Mouse (Mus musculus) limb, embryonic 15.5 days (tissue): ENCODE results near the gene Apbb2. TPM values are rescaled to one million over a fixed set of nuclear protein-coding genes. Genes with fewer than 3 reads are reported as not detected.

Experiments used
- ATAC-seq: fragments of 200-750 bp; cut with Nextera tagmentation; 2 replicates; pipeline ENCODE4 v1.8.0; 2017; ENCODE audit warnings: low read depth, moderate TSS enrichment; ENCODE audit not compliant: insufficient number of reproducible peaks, low FRiP score, low TSS enrichment
- H3K27ac ChIP-seq: fragments of 300-500 bp; sonication (generic); 2 replicates; pipeline ENCODE4 v1.5.1; 2015; ENCODE audit warnings: moderate library complexity, mild to moderate bottlenecking, inconsistent platforms
- H3K27me3 ChIP-seq: fragments of 300-500 bp; sonication (generic); 2 replicates; pipeline ENCODE4 v1.6.1; 2015; ENCODE audit warnings: inconsistent platforms
- H3K36me3 ChIP-seq: fragments of 300-500 bp; sonication (generic); 2 replicates; pipeline ENCODE4 v1.6.1; 2015; ENCODE audit warnings: inconsistent platforms
- H3K4me1 ChIP-seq: fragments of 300-500 bp; sonication (generic); 2 replicates; pipeline ENCODE4 v1.6.1; 2015; ENCODE audit warnings: inconsistent platforms
- H3K4me2 ChIP-seq: fragments of 300-500 bp; sonication (generic); 2 replicates; pipeline ENCODE4 v1.6.1; 2015; ENCODE audit warnings: mild to moderate bottlenecking, inconsistent platforms
- H3K4me3 ChIP-seq: fragments of 300-500 bp; sonication (generic); 2 replicates; pipeline ENCODE4 v1.5.1; 2015; ENCODE audit warnings: mild to moderate bottlenecking, inconsistent platforms
- H3K9ac ChIP-seq: fragments of 300-500 bp; sonication (generic); 2 replicates; pipeline ENCODE4 v1.6.1; 2015; ENCODE audit warnings: inconsistent platforms
- H3K9me3 ChIP-seq: fragments of 300-500 bp; sonication (generic); 2 replicates; pipeline ENCODE4 v1.6.1; 2016; ENCODE audit warnings: inconsistent platforms
- WGBS: fragments of 180-500 bp; shearing (Covaris S2); methylation state at CpG from one replicate; pipeline ENCODE4 v1.1.7; 2015; 5-methylcytosine and 5-hydroxymethylcytosine counted together
- polyA plus RNA-seq: library from polyadenylated mRNA; unstranded; fragments of >200 nt; fragmentation: Nextera tagmentation; extraction: Ambion mirVana; gene quantifications from 2 replicates; pipeline ENCODE4 v1.2.1, GENCODE M21; 2015

Apbb2 gene
- polyA plus RNA-seq, 1 experiment from 2014 or later: 43.2 TPM

- 50% methylated on average over 3 of the region's 3 CpGs for WGBS
- Histone ChIP-seq H3K9me3 (no peaks in the 10 kb centered on the region), H3K9ac (no peak overlapping the region), H3K27ac (no peak overlapping the region), H3K4me1 (peaks cover 53% of the 10 kb centered on the region), H3K27me3 (no peaks in the 10 kb centered on the region), H3K4me2 (no peak overlapping the region), H3K4me3 (no peak overlapping the region), H3K36me3 (no peaks in the 10 kb centered on the region)
- no peak for ATAC-seq
These were observed 4.9 kb downstream of the Apbb2 start for GRCm38 (mm10) chr5:66613725-66614124.

- 67% methylated on average over 5 of the region's 5 CpGs for WGBS
- no peak overlapping the region for H3K27ac ChIP-seq
- H3K4me2 ChIP-seq: no peak overlapping the region
- H3K4me3 ChIP-seq: no peak overlapping the region
- no peak overlapping the region for H3K9ac ChIP-seq
- no peaks in the 10 kb centered on the region for H3K36me3 ChIP-seq
- no peaks in the 10 kb centered on the region for H3K27me3 ChIP-seq
- peaks cover 51% of the 10 kb centered on the region for H3K4me1 ChIP-seq
- no peak for ATAC-seq
- no peaks in the 10 kb centered on the region for H3K9me3 ChIP-seq
These were observed 5.6 kb downstream of the Apbb2 start for GRCm38 (mm10) chr5:66612964-66613363.

GRCm38 (mm10) chr5:66611851-66612250 lies 6.7 kb downstream of the Apbb2 start:
- Histone ChIP-seq H3K36me3 (no peaks in the 10 kb centered on the region), H3K4me2 (no peak overlapping the region), H3K9me3 (no peaks in the 10 kb centered on the region), H3K9ac (no peak overlapping the region), H3K27ac (no peak overlapping the region), H3K4me3 (no peak overlapping the region), H3K4me1 (peaks cover 50% of the 10 kb centered on the region), H3K27me3 (no peaks in the 10 kb centered on the region)
- no peak for ATAC-seq
- 63% methylated on average over 4 of the region's 4 CpGs for WGBS

GRCm38 (mm10) chr5:66611361-66611760 lies 7.2 kb downstream of the Apbb2 start:
- WGBS: 88% methylated on average over 5 of the region's 5 CpGs
- ATAC-seq: no peak
- Histone ChIP-seq H3K4me2 (no peak overlapping the region), H3K36me3 (no peaks in the 10 kb centered on the region), H3K27me3 (no peaks in the 10 kb centered on the region), H3K27ac (no peak overlapping the region), H3K9ac (no peak overlapping the region), H3K4me1 (peaks cover 48% of the 10 kb centered on the region), H3K9me3 (no peaks in the 10 kb centered on the region), H3K4me3 (no peak overlapping the region)

- WGBS: 84% methylated on average over 12 of the region's 12 CpGs
These were observed 8.3 kb downstream of the Apbb2 start for GRCm38 (mm10) chr5:66610270-66610669.

DNA sequence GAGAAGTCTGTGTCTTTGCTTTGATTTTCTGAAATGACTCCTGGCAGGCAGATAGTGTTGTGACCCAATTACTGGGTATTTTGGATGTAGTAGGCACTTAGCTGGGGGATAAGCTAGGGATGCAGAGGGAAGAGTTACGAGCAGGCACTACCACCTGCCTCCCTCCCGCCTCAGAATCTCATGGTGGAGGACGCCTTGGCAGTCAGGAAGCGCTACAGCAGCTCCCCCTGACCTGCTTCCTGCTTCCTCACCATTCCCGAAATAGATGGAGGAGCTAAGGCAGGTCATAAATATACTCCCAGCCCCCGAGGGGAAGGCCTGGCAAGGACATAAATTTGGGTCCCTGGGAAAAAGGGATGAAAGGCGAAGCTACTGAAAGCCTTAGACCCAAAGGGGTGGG lies 9.3 kb downstream of the Apbb2 start:
- Histone ChIP-seq H3K9me3 (no peaks in the 10 kb centered on the region), H3K36me3 (no peaks in the 10 kb centered on the region), H3K9ac (no peak overlapping the region), H3K4me3 (no peak overlapping the region), H3K27me3 (no peaks in the 10 kb centered on the region), H3K4me2 (no peak overlapping the region), H3K27ac (no peak overlapping the region), H3K4me1 (peaks cover 44% of the 10 kb centered on the region)
- WGBS: 47% methylated on average over 7 of the region's 7 CpGs
- no peak for ATAC-seq

More at GRCm38 (mm10) chr5:66610270-66610669, 8.3 kb downstream of the Apbb2 start:
- Histone ChIP-seq H3K27me3 (no peaks in the 10 kb centered on the region), H3K4me1 (peaks cover 50% of the 10 kb centered on the region), H3K9ac (no peak overlapping the region), H3K36me3 (no peaks in the 10 kb centered on the region), H3K27ac (no peak overlapping the region), H3K4me3 (no peak overlapping the region), H3K9me3 (no peaks in the 10 kb centered on the region), H3K4me2 (no peak overlapping the region)
- ATAC-seq: no peak

DNA sequence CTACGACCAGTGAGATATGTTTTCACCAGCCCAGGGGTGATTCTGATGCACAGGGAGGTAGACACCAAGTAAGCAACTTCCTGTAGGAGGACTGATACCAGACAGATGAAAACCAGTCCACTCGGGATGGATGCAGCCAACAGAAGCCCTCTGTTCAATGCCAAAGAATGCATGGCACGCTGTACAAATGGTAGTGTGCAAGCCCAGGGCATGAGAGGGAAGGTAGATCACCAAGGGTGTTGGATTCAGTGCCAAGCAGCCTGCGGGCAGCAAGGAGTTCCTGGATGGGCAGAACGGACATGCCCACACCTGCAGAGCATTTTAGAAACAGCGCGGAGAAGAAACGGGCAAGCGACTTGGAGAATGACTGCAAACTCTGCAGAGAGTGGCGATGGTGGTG lies 10.8 kb downstream of the Apbb2 start:
- Histone ChIP-seq H3K27ac (no peak overlapping the region; the same call in 1 of the 2 replicates), H3K36me3 (no peaks in the 10 kb centered on the region), H3K9ac (no peak overlapping the region), H3K27me3 (no peaks in the 10 kb centered on the region), H3K4me2 (no peak overlapping the region), H3K4me3 (no peak overlapping the region), H3K4me1 (peaks cover 43% of the 10 kb centered on the region), H3K9me3 (no peaks in the 10 kb centered on the region)
- WGBS: 87% methylated on average over 10 of the region's 10 CpGs
- no peak for ATAC-seq

GRCm38 (mm10) chr5:66607201-66607600 lies 11.4 kb downstream of the Apbb2 start:
- 79% methylated on average over 4 of the region's 4 CpGs for WGBS
- ATAC-seq: no peak
- Histone ChIP-seq H3K27me3 (no peaks in the 10 kb centered on the region), H3K4me1 (peaks cover 48% of the 10 kb centered on the region), H3K9me3 (no peaks in the 10 kb centered on the region), H3K4me2 (no peak overlapping the region), H3K27ac (no peak overlapping the region), H3K4me3 (no peak overlapping the region), H3K9ac (no peak overlapping the region), H3K36me3 (no peaks in the 10 kb centered on the region)

DNA sequence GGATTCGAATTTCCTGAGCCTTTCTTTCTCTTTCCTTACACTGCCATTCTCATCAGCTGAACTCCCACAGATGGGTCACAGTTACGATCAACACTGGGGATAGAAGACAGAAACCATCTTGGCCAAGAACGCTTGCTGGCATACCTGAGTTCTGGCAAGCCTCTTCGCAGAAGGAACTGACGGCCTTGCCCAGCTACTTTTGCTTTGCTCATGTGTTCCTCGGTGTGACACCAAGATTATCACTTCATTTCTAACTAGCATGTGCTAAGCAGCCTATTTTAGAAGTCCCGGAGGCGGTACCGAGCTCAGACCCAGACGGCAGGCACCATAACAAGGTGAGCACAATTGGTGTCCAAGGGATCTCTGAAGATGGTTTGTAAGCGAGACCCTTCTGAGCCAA lies 12.9 kb downstream of the Apbb2 start:
- Histone ChIP-seq H3K27ac (no peak overlapping the region), H3K4me2 (no peak overlapping the region), H3K9ac (no peak overlapping the region), H3K4me3 (no peak overlapping the region), H3K36me3 (no peaks in the 10 kb centered on the region), H3K4me1 (peaks cover 51% of the 10 kb centered on the region), H3K9me3 (no peaks in the 10 kb centered on the region), H3K27me3 (no peaks in the 10 kb centered on the region)
- WGBS: 76% methylated on average over 11 of the region's 11 CpGs
- ATAC-seq: no peak

GRCm38 (mm10) chr5:66604423-66604822 lies 14.2 kb downstream of the Apbb2 start:
- Histone ChIP-seq H3K4me2 (no peak overlapping the region), H3K27ac (no peak overlapping the region), H3K9ac (no peak overlapping the region), H3K36me3 (no peaks in the 10 kb centered on the region), H3K4me1 (peaks cover 45% of the 10 kb centered on the region), H3K4me3 (no peak overlapping the region), H3K27me3 (no peaks in the 10 kb centered on the region), H3K9me3 (no peaks in the 10 kb centered on the region)
- no peak for ATAC-seq
- WGBS: 84% methylated on average over 4 of the region's 4 CpGs

GRCm38 (mm10) chr5:66603746-66604145 lies 14.8 kb downstream of the Apbb2 start:
- H3K9ac ChIP-seq: no peak overlapping the region
- 29% methylated on average over 8 of the region's 8 CpGs for WGBS
- no peaks in the 10 kb centered on the region for H3K36me3 ChIP-seq
- H3K4me3 ChIP-seq: no peak overlapping the region
- H3K27me3 ChIP-seq: no peaks in the 10 kb centered on the region
- no peak for ATAC-seq
- no peak overlapping the region for H3K4me2 ChIP-seq
- peaks cover 42% of the 10 kb centered on the region for H3K4me1 ChIP-seq
- H3K9me3 ChIP-seq: no peaks in the 10 kb centered on the region
- peak overlapping the region; percentile 40 for H3K27ac ChIP-seq

DNA sequence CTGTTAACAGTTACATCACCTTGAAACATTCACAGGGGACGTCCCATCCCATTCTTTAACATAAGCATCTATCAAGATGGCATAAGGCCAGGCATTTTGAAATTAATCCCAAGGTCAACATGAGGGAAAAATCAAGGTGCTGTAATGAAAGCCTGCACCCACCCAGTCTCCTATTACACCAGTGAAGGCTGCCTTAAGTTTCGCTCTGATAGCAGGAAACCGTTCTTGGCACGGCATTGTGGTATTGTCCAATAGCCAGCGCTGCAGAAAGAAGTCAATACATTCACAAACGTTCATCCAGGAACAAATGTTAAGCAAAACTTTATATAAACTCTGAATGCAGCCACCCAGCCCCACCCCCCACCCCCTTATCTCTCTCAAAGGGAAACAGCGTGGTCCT lies 15.4 kb downstream of the Apbb2 start:
- H3K4me1 ChIP-seq: peaks cover 42% of the 10 kb centered on the region
- no peak overlapping the region for H3K4me3 ChIP-seq
- no peak overlapping the region for H3K4me2 ChIP-seq
- H3K36me3 ChIP-seq: no peaks in the 10 kb centered on the region
- no peak overlapping the region for H3K9ac ChIP-seq
- ATAC-seq: no peak
- no peaks in the 10 kb centered on the region for H3K9me3 ChIP-seq
- 29% methylated on average over 7 of the region's 7 CpGs for WGBS
- H3K27ac ChIP-seq: peak overlapping the region; percentile 40; the same call in 1 of the 2 replicates
- no peaks in the 10 kb centered on the region for H3K27me3 ChIP-seq

- Histone ChIP-seq H3K9ac (no peak overlapping the region), H3K9me3 (no peaks in the 10 kb centered on the region), H3K36me3 (no peaks in the 10 kb centered on the region), H3K27me3 (no peaks in the 10 kb centered on the region), H3K4me1 (peaks cover 36% of the 10 kb centered on the region), H3K27ac (peak overlapping the region; percentile 40; the same call in 1 of the 2 replicates), H3K4me3 (no peak overlapping the region), H3K4me2 (no peak overlapping the region)
- 27% methylated on average over 9 of the region's 9 CpGs for WGBS
- no peak for ATAC-seq
These were observed 16.2 kb downstream of the Apbb2 start for GRCm38 (mm10) chr5:66602287-66602820.
